Mouse (Mus musculus) MEL (cell line): ENCODE measurements around the gene Gmppb. TPM values are rescaled to one million over a fixed set of nuclear protein-coding genes. Genes with fewer than 3 reads are reported as not detected.

Experiments
- DNase-seq: peaks from one replicate; pipeline ENCODE4 v3.0.0; 2011; ENCODE audit warnings: low read depth, low spot score
- H3K27ac ChIP-seq: 2 replicates; pipeline ENCODE4 v1.5.1; 2012; ENCODE audit warnings: low read depth, mild to moderate bottlenecking, control low read depth, low read length, moderate library complexity; ENCODE audit not compliant: control insufficient read depth
- H3K27me3 ChIP-seq, 2 experiments: fragments of 150-350 bp in 1 of 2; sonication (generic) in 1 of 2; 2 replicates each; pipeline ENCODE4 v1.6.1; 2012; ENCODE audit warnings: low read length in 2 of 2, mild to moderate bottlenecking in 2 of 2, improper control_type of control experiment in 1 of 2, moderate library complexity in 1 of 2; ENCODE audit not compliant: insufficient read depth in 2 of 2, control insufficient read depth in 1 of 2
- H3K36me3 ChIP-seq, 2 experiments: 2 replicates each; pipeline ENCODE4 v1.6.1; 2012 to 2014; ENCODE audit warnings: low read length in 2 of 2, improper control_type of control experiment in 1 of 2, inconsistent platforms in 1 of 2, mild to moderate bottlenecking in 1 of 2; ENCODE audit not compliant: insufficient read depth in 2 of 2, control insufficient read depth in 1 of 2
- H3K4me1 ChIP-seq, 2 experiments: fragments of 150-350 bp in 1 of 2; sonication (generic) in 1 of 2; 2 replicates each; pipeline ENCODE4 v1.6.1; 2012; ENCODE audit warnings: low read length in 2 of 2, improper control_type of control experiment in 1 of 2, mild to moderate bottlenecking in 1 of 2; ENCODE audit not compliant: insufficient read depth in 2 of 2, control insufficient read depth in 1 of 2
- H3K4me3 ChIP-seq, 2 experiments: fragments of 150-350 bp in 1 of 2; sonication (generic) in 1 of 2; 2 replicates each; pipeline ENCODE4 v1.5.1; 2012; ENCODE audit warnings: low read depth in 2 of 2, low read length in 2 of 2, mild to moderate bottlenecking in 2 of 2, moderate library complexity in 2 of 2, control low read depth in 1 of 2, improper control_type of control experiment in 1 of 2; ENCODE audit not compliant: control insufficient read depth in 1 of 2, insufficient read depth in 1 of 2
- H3K79me2 ChIP-seq: 2 replicates; pipeline ENCODE4 v1.6.1; 2012; ENCODE audit warnings: mild to moderate bottlenecking, low read length, moderate library complexity; ENCODE audit not compliant: control insufficient read depth, poor library complexity, insufficient read depth
- H3K9ac ChIP-seq: 2 replicates; pipeline ENCODE4 v1.6.1; 2012; ENCODE audit warnings: low read depth, mild to moderate bottlenecking, control low read depth, low read length, moderate library complexity; ENCODE audit not compliant: control insufficient read depth, poor library complexity, severe bottlenecking
- H3K9me3 ChIP-seq: fragments of 150-350 bp; sonication (generic); replicated peaks from 2 replicates; pipeline ENCODE4 v1.6.1; 2012; ENCODE audit warnings: mild to moderate bottlenecking, low read length, improper control_type of control experiment, moderate library complexity; ENCODE audit not compliant: insufficient read depth
- BHLHE40 ChIP-seq: IDR thresholded peaks from 2 replicates; pipeline ENCODE4 v1.6.1; 2012; ENCODE audit warnings: low read depth, mild to moderate bottlenecking, inconsistent platforms, low read length, improper control_type of control experiment, borderline replicate concordance
- CHD2 ChIP-seq: IDR thresholded peaks from 2 replicates; pipeline ENCODE4 v1.6.1; 2011; ENCODE audit warnings: low read length, improper control_type of control experiment
- E2F4 ChIP-seq: IDR thresholded peaks from 2 replicates; pipeline ENCODE4 v1.6.1; 2011; ENCODE audit warnings: low read depth, low read length, improper control_type of control experiment, borderline replicate concordance
- GABPA ChIP-seq: IDR thresholded peaks from 2 replicates; pipeline ENCODE4 v1.6.1; 2012; ENCODE audit warnings: low read depth, mild to moderate bottlenecking, inconsistent platforms, low read length, improper control_type of control experiment, moderate library complexity
- HCFC1 ChIP-seq: IDR thresholded peaks from 2 replicates; pipeline ENCODE4 v1.6.1; 2012; ENCODE audit warnings: low read depth, mild to moderate bottlenecking, inconsistent platforms, low read length, improper control_type of control experiment, moderate library complexity
- MAZ ChIP-seq: IDR thresholded peaks from 2 replicates; pipeline ENCODE4 v1.6.1; 2012; ENCODE audit warnings: low read depth, mild to moderate bottlenecking, inconsistent platforms, low read length, improper control_type of control experiment
- MYC ChIP-seq: IDR thresholded peaks from 2 replicates; pipeline ENCODE4 v1.6.1; 2011; ENCODE audit warnings: low read depth, mild to moderate bottlenecking, low read length, improper control_type of control experiment, moderate library complexity
- NELFE ChIP-seq: IDR thresholded peaks from 2 replicates; pipeline ENCODE4 v1.6.1; 2011; ENCODE audit warnings: low read depth, low read length, improper control_type of control experiment
- NRF1 ChIP-seq: IDR thresholded peaks from 2 replicates; pipeline ENCODE4 v1.6.1; 2014; ENCODE audit warnings: low read depth, mild to moderate bottlenecking, inconsistent platforms, low read length, improper control_type of control experiment, moderate library complexity; ENCODE audit not compliant: poor library complexity, insufficient read depth, severe bottlenecking
- RAD21 ChIP-seq: IDR thresholded peaks from 2 replicates; pipeline ENCODE4 v1.6.1; 2011; ENCODE audit warnings: mild to moderate bottlenecking, low read depth, low read length, improper control_type of control experiment
- SIN3A ChIP-seq: IDR thresholded peaks from 2 replicates; pipeline ENCODE4 v1.6.1; 2012; ENCODE audit warnings: low read length, improper control_type of control experiment, inconsistent platforms
- SMC3 ChIP-seq: IDR thresholded peaks from 2 replicates; pipeline ENCODE4 v1.6.1; 2011; ENCODE audit warnings: low read depth, low read length, improper control_type of control experiment
- TCF12 ChIP-seq: IDR thresholded peaks from 2 replicates; pipeline ENCODE4 v1.6.1; 2014; ENCODE audit warnings: low read depth, mild to moderate bottlenecking, inconsistent platforms, low read length, improper control_type of control experiment, moderate library complexity
- USF1 ChIP-seq: IDR thresholded peaks from 2 replicates; pipeline ENCODE4 v1.6.1; 2014; ENCODE audit warnings: low read depth, mild to moderate bottlenecking, inconsistent platforms, low read length, improper control_type of control experiment, moderate library complexity
- USF2 ChIP-seq, 2 experiments: IDR thresholded peaks; 2 replicates each; pipeline ENCODE4 v1.6.1; 2011 to 2012; ENCODE audit warnings: improper control_type of control experiment in 2 of 2, low read length in 2 of 2, borderline replicate concordance in 1 of 2, inconsistent platforms in 1 of 2, low read depth in 1 of 2, mild to moderate bottlenecking in 1 of 2; ENCODE audit not compliant: insufficient read depth in 1 of 2
- ZKSCAN1 ChIP-seq: IDR thresholded peaks from 2 replicates; pipeline ENCODE4 v1.6.1; 2012; ENCODE audit warnings: low read depth, mild to moderate bottlenecking, inconsistent platforms, low read length, improper control_type of control experiment, moderate library complexity
- polyA plus RNA-seq, 2 experiments: library from polyadenylated mRNA; stranded (reverse) in 1 of 2; unstranded in 1 of 2; fragments of >175 nt in 1 of 2; fragments of >200 nt in 1 of 2; gene quantifications; 2 replicates each; pipeline versions ENCODE4 v1.2.1 to v1.2.4; 2012; ENCODE audit warnings: low replicate concordance in 2 of 2, low read depth in 1 of 2; ENCODE audit not compliant: insufficient read length in 2 of 2, insufficient read depth in 1 of 2, missing spikeins in 1 of 2
- total RNA-seq: library from RNA; depleted of rRNA; stranded (reverse); fragments of 300-350 nt; gene quantifications from 2 replicates; pipeline ENCODE4 v1.2.3, GENCODE M21; 2012

Gmppb gene
- total and polyA plus RNA-seq, 3 experiments = 26.2 to 38.1 TPM; not detected in 1

- H3K36me3 ChIP-seq = no peaks in the 10 kb centered on the region; a peak in 1 of 4 replicates
- no peak overlapping the region for H3K9ac ChIP-seq
- no peak for DNase-seq
- no peaks in the 10 kb centered on the region for H3K79me2 ChIP-seq
- TF ChIP-seq NRF1 (no peak), USF2 (IDR thresholded peaks at IDR 0.05; ENCODE audit: borderline replicate concordance in 1 of 2, insufficient read depth in 1 of 2, low read depth in 1 of 2, low read length in 2 of 2) (no peak), ZKSCAN1 (no peak), CHD2 (no peak), NELFE (no peak), GABPA (no peak), MYC (no peak), RAD21 (no peak), HCFC1 (no peak)
- peaks cover 0 to under 1% of the 10 kb centered on the region in 2 experiments; a peak in 1 of 4 replicates for H3K4me1 ChIP-seq
- H3K27ac ChIP-seq = no peak overlapping the region
- H3K9me3 ChIP-seq = no peaks in the 10 kb centered on the region
- H3K27me3 ChIP-seq = no peaks in the 10 kb centered on the region
- no peak overlapping the region for H3K4me3 ChIP-seq
Observed at GRCm38 (mm10) chr9:108058291-108058690, 9.2 kb downstream of the Gmppb start.

GRCm38 (mm10) chr9:108062142-108062541, 13.1 kb downstream of the Gmppb start:
- Histone ChIP-seq H3K9me3 (no peaks in the 10 kb centered on the region), H3K9ac (no peak overlapping the region), H3K27ac (no peak overlapping the region), H3K79me2 (no peaks in the 10 kb centered on the region), H3K4me1 (no peaks in the 10 kb centered on the region), H3K27me3 (no peaks in the 10 kb centered on the region), H3K36me3 (no peaks in the 10 kb centered on the region; a peak in 1 of 4 replicates), H3K4me3 (no peak overlapping the region)
- DNase-seq = no peak
- TF ChIP-seq SMC3 (no peak), ZKSCAN1 (no peak), BHLHE40 (no peak), TCF12 (no peak), NELFE (no peak), MAZ (no peak), USF1 (no peak), E2F4 (no peak), HCFC1 (no peak), SIN3A (no peak)
